Mouse (Mus musculus): ENCODE data around the gene Cfap97d1. TPM values are rescaled to one million over a fixed set of nuclear protein-coding genes. Genes with fewer than 3 reads are reported as not detected.

Cfap97d1 gene
- polyA plus RNA-seq, 1 experiment from 2014 or later: not detected

- Histone ChIP-seq H3K4me3 (ENCODE audit: low read length) (no peak overlapping the region), H3K27ac (ENCODE audit: low read length) (no peak overlapping the region), H3K9ac (replicated peaks; ENCODE audit: low read length) (no peak overlapping the region), H3K4me1 (ENCODE audit: insufficient read depth, low read length) (peaks cover 30% of the 10 kb centered on the region), H3K36me3 (ENCODE audit: insufficient read depth, low read length) (no peaks in the 10 kb centered on the region), H3K4me2 (replicated peaks; ENCODE audit: low read depth, low read length) (no peak overlapping the region), H3K27me3 (ENCODE audit: insufficient read depth, low read length) (peaks cover 9% of the 10 kb centered on the region; the same call in 1 of the 2 replicates), H3K9me3 (ENCODE audit: low read length) (no peaks in the 10 kb centered on the region)
- no peak for ATAC-seq (ENCODE audit: low FRiP score, low TSS enrichment)
- 56% methylated on average over 3 of the region's 3 CpGs for WGBS
Observed at GRCm38 (mm10) chr11:101971410-101971809, 12.7 kb upstream of the Cfap97d1 start.

GRCm38 (mm10) chr11:101972097-101972496 lies 12.0 kb upstream of the Cfap97d1 start:
- no peak overlapping the region for H3K27ac ChIP-seq (ENCODE audit: low read length)
- peaks cover 23% of the 10 kb centered on the region for H3K4me1 ChIP-seq (ENCODE audit: insufficient read depth, low read length)
- 72% methylated on average over 3 of the region's 3 CpGs for WGBS
- H3K4me3 ChIP-seq (ENCODE audit: low read length): no peak overlapping the region
- no peaks in the 10 kb centered on the region; the same call in 1 of the 2 replicates for H3K9me3 ChIP-seq (ENCODE audit: low read length)
- H3K36me3 ChIP-seq (ENCODE audit: insufficient read depth, low read length): 0 out of 2 replicates have a peak, but pooled peaks cover 3% of the 10 kb centered on the region
- H3K4me2 ChIP-seq (replicated peaks; ENCODE audit: low read depth, low read length): no peak overlapping the region
- ATAC-seq (ENCODE audit: low FRiP score, low TSS enrichment): no peak
- H3K27me3 ChIP-seq (ENCODE audit: insufficient read depth, low read length): peaks cover 4% of the 10 kb centered on the region; the same call in 1 of the 2 replicates
- no peak overlapping the region for H3K9ac ChIP-seq (replicated peaks; ENCODE audit: low read length)

DNA sequence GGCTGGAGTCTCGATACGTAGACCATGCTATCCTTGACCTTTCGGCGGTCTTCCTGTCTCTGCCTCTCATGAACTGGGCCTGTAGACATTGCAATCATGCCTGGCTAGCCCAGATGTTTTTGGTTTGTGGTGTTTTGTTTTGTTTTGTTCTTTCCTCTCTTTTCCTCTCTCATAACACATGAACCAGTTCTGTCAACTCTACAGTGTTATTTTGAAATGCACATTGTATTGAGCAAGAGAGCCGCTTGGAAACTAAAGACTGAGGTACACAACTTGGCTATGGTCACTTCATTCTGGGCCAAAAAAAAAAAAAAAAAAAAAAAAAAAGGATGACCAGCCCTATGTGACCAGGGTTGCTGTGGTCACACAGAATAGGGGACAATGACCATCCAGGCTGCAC lies 11.4 kb upstream of the Cfap97d1 start:
- H3K4me3 ChIP-seq (ENCODE audit: low read length): no peak overlapping the region
- WGBS: 88% methylated on average over 5 of the region's 5 CpGs
- no peaks in the 10 kb centered on the region; the same call in 1 of the 2 replicates for H3K9me3 ChIP-seq (ENCODE audit: low read length)
- H3K4me1 ChIP-seq (ENCODE audit: insufficient read depth, low read length): peaks cover 22% of the 10 kb centered on the region
- ATAC-seq (ENCODE audit: low FRiP score, low TSS enrichment): no peak
- no peak overlapping the region for H3K4me2 ChIP-seq (replicated peaks; ENCODE audit: low read depth, low read length)
- H3K27me3 ChIP-seq (ENCODE audit: insufficient read depth, low read length): peaks cover 2% of the 10 kb centered on the region; the same call in 1 of the 2 replicates
- 0 out of 2 replicates have a peak, but pooled peaks cover 3% of the 10 kb centered on the region for H3K36me3 ChIP-seq (ENCODE audit: insufficient read depth, low read length)
- H3K27ac ChIP-seq (ENCODE audit: low read length): no peak overlapping the region
- no peak overlapping the region for H3K9ac ChIP-seq (replicated peaks; ENCODE audit: low read length)

DNA sequence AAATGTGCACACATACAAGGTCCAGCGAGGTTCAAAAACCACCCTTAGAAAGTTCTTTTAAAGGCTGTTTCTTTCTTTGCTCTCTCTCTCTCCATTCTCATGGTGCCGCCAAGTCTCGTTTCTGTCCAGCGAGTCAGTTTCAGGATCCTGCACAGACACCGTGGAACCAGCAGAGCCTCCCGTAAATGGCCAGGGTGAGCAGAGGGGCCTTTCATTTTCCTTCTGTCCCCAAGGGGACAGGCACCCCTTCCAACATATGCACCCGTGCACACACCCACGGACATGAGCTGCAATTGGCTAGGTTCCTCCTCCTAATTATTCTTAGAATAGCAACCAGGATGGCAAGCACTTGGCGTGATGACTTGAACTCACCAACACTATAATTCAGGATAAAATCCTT lies 10.6 kb upstream of the Cfap97d1 start:
- Histone ChIP-seq H3K9me3 (ENCODE audit: low read length) (no peaks in the 10 kb centered on the region; the same call in 1 of the 2 replicates), H3K27me3 (ENCODE audit: insufficient read depth, low read length) (no peaks in the 10 kb centered on the region), H3K27ac (ENCODE audit: low read length) (no peak overlapping the region), H3K9ac (replicated peaks; ENCODE audit: low read length) (no peak overlapping the region), H3K4me2 (replicated peaks; ENCODE audit: low read depth, low read length) (no peak overlapping the region), H3K36me3 (ENCODE audit: insufficient read depth, low read length) (0 out of 2 replicates have a peak, but pooled peaks cover 3% of the 10 kb centered on the region), H3K4me3 (ENCODE audit: low read length) (no peak overlapping the region), H3K4me1 (ENCODE audit: insufficient read depth, low read length) (peaks cover 20% of the 10 kb centered on the region)
- ATAC-seq (ENCODE audit: low FRiP score, low TSS enrichment): no peak
- 66% methylated on average over 9 of the region's 9 CpGs for WGBS

GRCm38 (mm10) chr11:101974181-101974580 lies 9.9 kb upstream of the Cfap97d1 start:
- Histone ChIP-seq H3K9me3 (ENCODE audit: low read length) (no peaks in the 10 kb centered on the region; the same call in 1 of the 2 replicates), H3K4me1 (ENCODE audit: insufficient read depth, low read length) (peaks cover 17% of the 10 kb centered on the region), H3K27ac (ENCODE audit: low read length) (no peak overlapping the region), H3K36me3 (ENCODE audit: insufficient read depth, low read length) (peaks cover 3% of the 10 kb centered on the region; the same call in 1 of the 2 replicates), H3K4me2 (replicated peaks; ENCODE audit: low read depth, low read length) (no peak overlapping the region), H3K4me3 (ENCODE audit: low read length) (no peak overlapping the region), H3K9ac (replicated peaks; ENCODE audit: low read length) (no peak overlapping the region), H3K27me3 (ENCODE audit: insufficient read depth, low read length) (no peaks in the 10 kb centered on the region)
- 38% methylated on average over 6 of the region's 6 CpGs for WGBS
- no peak for ATAC-seq (ENCODE audit: low FRiP score, low TSS enrichment)

- WGBS: 48% methylated on average over 9 of the region's 9 CpGs
- Histone ChIP-seq H3K4me1 (ENCODE audit: insufficient read depth, low read length) (peaks cover 17% of the 10 kb centered on the region), H3K27me3 (ENCODE audit: insufficient read depth, low read length) (no peaks in the 10 kb centered on the region)
Observed at GRCm38 (mm10) chr11:101974923-101975322, 9.2 kb upstream of the Cfap97d1 start.

DNA sequence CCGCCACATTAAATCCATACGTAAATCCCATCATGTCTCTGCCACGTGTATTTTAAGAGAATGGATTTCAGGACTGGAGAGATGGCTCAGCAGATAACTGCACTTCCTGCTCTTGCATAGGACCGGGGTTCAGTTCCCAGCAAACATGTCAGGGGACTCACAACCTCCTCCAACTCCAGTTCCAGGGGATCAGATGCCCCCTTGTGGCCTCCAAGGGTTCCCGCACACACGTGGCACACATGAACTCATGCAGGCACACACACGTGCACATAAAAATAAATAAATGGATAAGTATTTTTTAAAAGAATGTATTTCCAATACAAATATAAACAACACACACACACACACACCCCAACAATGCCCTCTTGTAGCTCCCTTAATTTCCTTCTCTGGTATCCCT lies 7.1 kb upstream of the Cfap97d1 start:
- H3K9ac ChIP-seq (replicated peaks; ENCODE audit: low read length): no peak overlapping the region
- ATAC-seq (ENCODE audit: low FRiP score, low TSS enrichment): no peak
- H3K4me1 ChIP-seq (ENCODE audit: insufficient read depth, low read length): peaks cover 17% of the 10 kb centered on the region
- H3K27ac ChIP-seq (ENCODE audit: low read length): no peak overlapping the region
- 94% methylated on average over 7 of the region's 7 CpGs for WGBS
- peaks cover 9% of the 10 kb centered on the region; the same call in 1 of the 2 replicates for H3K36me3 ChIP-seq (ENCODE audit: insufficient read depth, low read length)
- H3K9me3 ChIP-seq (ENCODE audit: low read length): no peaks in the 10 kb centered on the region; the same call in 1 of the 2 replicates
- no peak overlapping the region for H3K4me3 ChIP-seq (ENCODE audit: low read length)
- no peaks in the 10 kb centered on the region for H3K27me3 ChIP-seq (ENCODE audit: insufficient read depth, low read length)
- no peak overlapping the region for H3K4me2 ChIP-seq (replicated peaks; ENCODE audit: low read depth, low read length)

More at GRCm38 (mm10) chr11:101974923-101975322, 9.2 kb upstream of the Cfap97d1 start:
- Histone ChIP-seq H3K9ac (replicated peaks; ENCODE audit: low read length) (no peak overlapping the region), H3K4me3 (ENCODE audit: low read length) (no peak overlapping the region), H3K36me3 (ENCODE audit: insufficient read depth, low read length) (peaks cover 3% of the 10 kb centered on the region; the same call in 1 of the 2 replicates), H3K9me3 (ENCODE audit: low read length) (no peaks in the 10 kb centered on the region; the same call in 1 of the 2 replicates), H3K4me2 (replicated peaks; ENCODE audit: low read depth, low read length) (no peak overlapping the region), H3K27ac (ENCODE audit: low read length) (no peak overlapping the region)
- no peak for ATAC-seq (ENCODE audit: low FRiP score, low TSS enrichment)

DNA sequence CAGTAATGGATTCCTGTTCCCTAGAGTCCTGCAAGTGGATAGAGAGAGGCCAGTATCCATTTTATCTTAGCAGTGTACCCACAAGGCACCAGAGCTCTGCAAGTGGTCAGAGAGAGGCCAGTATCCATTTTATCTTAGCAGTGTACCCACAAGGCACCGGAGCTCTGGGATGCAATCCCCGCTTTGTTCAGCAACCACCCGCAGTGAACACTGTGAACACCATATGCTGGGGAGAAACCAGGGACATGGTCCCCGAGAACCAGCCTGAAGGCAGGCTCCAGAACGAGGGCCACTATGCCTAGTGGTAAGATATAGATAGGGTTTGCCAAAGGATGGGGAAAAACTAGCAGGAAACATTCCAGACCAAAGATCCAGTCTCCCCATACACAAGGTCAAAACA lies 4.9 kb upstream of the Cfap97d1 start:
- H3K36me3 ChIP-seq (ENCODE audit: insufficient read depth, low read length): peaks cover 9% of the 10 kb centered on the region; the same call in 1 of the 2 replicates
- no peak for ATAC-seq (ENCODE audit: low FRiP score, low TSS enrichment)
- no peaks in the 10 kb centered on the region for H3K27me3 ChIP-seq (ENCODE audit: insufficient read depth, low read length)
- WGBS: 92% methylated on average over 5 of the region's 5 CpGs
- H3K4me1 ChIP-seq (ENCODE audit: insufficient read depth, low read length): peaks cover 30% of the 10 kb centered on the region
- H3K27ac ChIP-seq (ENCODE audit: low read length): no peak overlapping the region
- H3K4me2 ChIP-seq (replicated peaks; ENCODE audit: low read depth, low read length): no peak overlapping the region
- no peaks in the 10 kb centered on the region; the same call in 1 of the 2 replicates for H3K9me3 ChIP-seq (ENCODE audit: low read length)
- H3K9ac ChIP-seq (replicated peaks; ENCODE audit: low read length): no peak overlapping the region
- H3K4me3 ChIP-seq (ENCODE audit: low read length): no peak overlapping the region

- H3K9me3 ChIP-seq (ENCODE audit: low read length): no peaks in the 10 kb centered on the region; the same call in 1 of the 2 replicates
- H3K4me1 ChIP-seq (ENCODE audit: insufficient read depth, low read length): peaks cover 34% of the 10 kb centered on the region
- no peak overlapping the region for H3K9ac ChIP-seq (replicated peaks; ENCODE audit: low read length)
- ATAC-seq (ENCODE audit: low FRiP score, low TSS enrichment): no peak
- H3K36me3 ChIP-seq (ENCODE audit: insufficient read depth, low read length): peaks cover 9% of the 10 kb centered on the region; the same call in 1 of the 2 replicates
- no peak overlapping the region for H3K27ac ChIP-seq (ENCODE audit: low read length)
- no peaks in the 10 kb centered on the region for H3K27me3 ChIP-seq (ENCODE audit: insufficient read depth, low read length)
- H3K4me2 ChIP-seq (replicated peaks; ENCODE audit: low read depth, low read length): no peak overlapping the region
- WGBS: 80% methylated on average over 9 of the region's 9 CpGs
- no peak overlapping the region for H3K4me3 ChIP-seq (ENCODE audit: low read length)
Observed at GRCm38 (mm10) chr11:101980603-101981157, 3.4 kb upstream of the Cfap97d1 start.

GRCm38 (mm10) chr11:101981850-101982249 lies 2.2 kb upstream of the Cfap97d1 start:
- WGBS: 69% methylated on average over 12 of the region's 12 CpGs
- 0 out of 2 replicates have a peak overlapping the region, but pooled peaks have one; percentile 5 for H3K4me2 ChIP-seq (replicated peaks; ENCODE audit: low read depth, low read length)
- no peak for ATAC-seq (ENCODE audit: low FRiP score, low TSS enrichment)
- H3K9ac ChIP-seq (replicated peaks; ENCODE audit: low read length): no peak overlapping the region
- H3K4me1 ChIP-seq (ENCODE audit: insufficient read depth, low read length): peaks cover 43% of the 10 kb centered on the region
- H3K27ac ChIP-seq (ENCODE audit: low read length): no peak overlapping the region
- no peak overlapping the region for H3K4me3 ChIP-seq (ENCODE audit: low read length)
- no peaks in the 10 kb centered on the region; the same call in 1 of the 2 replicates for H3K9me3 ChIP-seq (ENCODE audit: low read length)
- peaks cover 2% of the 10 kb centered on the region; the same call in 1 of the 2 replicates for H3K27me3 ChIP-seq (ENCODE audit: insufficient read depth, low read length)
- peaks cover 7% of the 10 kb centered on the region; the same call in 1 of the 2 replicates for H3K36me3 ChIP-seq (ENCODE audit: insufficient read depth, low read length)

All from kidney, embryonic 16.5 days (tissue).